Mouse (Mus musculus): ENCODE data around the gene Tmem218.

DNA sequence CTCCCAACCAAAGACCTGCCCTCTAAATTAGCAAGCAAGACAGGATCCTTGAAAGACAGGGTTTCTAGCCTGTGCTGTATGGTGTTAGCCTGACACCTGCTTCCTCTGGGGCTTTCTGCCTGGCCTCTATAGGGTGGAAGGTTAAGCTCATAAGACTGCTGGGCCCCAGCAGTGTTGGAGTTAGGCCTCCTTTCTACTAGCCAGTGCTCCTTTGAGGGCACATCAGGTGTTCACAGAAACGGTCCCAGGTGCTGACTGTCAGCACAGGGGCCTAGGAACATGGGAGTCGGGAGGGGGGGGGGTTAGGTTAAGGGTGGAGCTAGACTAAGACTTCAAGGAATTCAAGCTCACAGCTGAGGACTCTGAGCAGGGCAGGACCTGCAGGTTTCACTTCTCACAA lies 37.4 kb downstream of the Tmem218 start:
- no peak for TF ChIP-seq CTCF (IDR thresholded peaks at IDR 0.05)
- no peak for TF ChIP-seq EP300 (IDR thresholded peaks at IDR 0.05)

Measured in lung, postnatal 0 days (tissue).